Mouse (Mus musculus) bone marrow macrophage, adult 2 months (primary cell): Measurements from ENCODE around the gene Gm49333.

Experiments used
- CTCF ChIP-seq: IDR thresholded peaks from 2 replicates; pipeline ENCODE4 v1.5.1; 2012; ENCODE audit warnings: low read depth, mild to moderate bottlenecking, low read length, moderate library complexity
- POLR2A ChIP-seq: IDR thresholded peaks from 2 replicates; pipeline ENCODE4 v1.6.1; 2012; ENCODE audit warnings: mild to moderate bottlenecking, low read depth, low read length, borderline replicate concordance

DNA sequence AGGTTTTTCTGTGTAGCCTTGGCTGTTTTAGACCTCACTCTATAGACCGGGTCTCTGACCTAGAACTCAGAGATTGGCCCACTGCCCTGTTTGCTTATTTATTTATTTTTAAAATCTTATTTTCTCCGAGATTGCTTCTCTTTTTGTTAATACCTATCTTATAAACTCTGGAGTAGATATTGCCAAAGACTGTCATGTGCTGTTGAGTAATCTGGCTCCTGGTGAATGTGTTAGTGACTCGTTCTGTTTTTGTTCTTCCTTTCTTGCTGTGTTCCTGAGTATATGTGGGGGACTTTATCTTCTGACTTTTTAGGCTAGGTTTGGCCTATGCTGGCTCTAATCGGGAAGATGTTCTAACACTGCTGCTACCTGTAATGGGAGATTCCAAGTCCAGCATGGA, 46.3 kb downstream of the Gm49333 start:
- TF ChIP-seq POLR2A (no peak), CTCF (no peak)
